Mouse (Mus musculus): Measurements from ENCODE around the gene Bag6. TPM values are rescaled to one million over a fixed set of nuclear protein-coding genes. Genes with fewer than 3 reads are reported as not detected.

The Bag6 gene
- polyA plus RNA-seq, 1 experiment: 202 TPM

- peaks cover 19% of the 10 kb centered on the region for H3K36me3 ChIP-seq (ENCODE audit: control insufficient read depth, insufficient read depth)
- no peak overlapping the region for H3ac ChIP-seq (ENCODE audit: control insufficient read depth, insufficient read length, low read depth)
- TF ChIP-seq FOSL1 (IDR thresholded peaks at IDR 0.05; ENCODE audit: insufficient read depth, low read length, poor library complexity, severe bottlenecking) (no peak), MYOD1 (IDR thresholded peaks at IDR 0.05; ENCODE audit: control insufficient read depth, insufficient read length, low read depth) (no peak), CEBPB (IDR thresholded peaks at IDR 0.05; ENCODE audit: low read depth) (no peak), USF1 (IDR thresholded peaks at IDR 0.05; ENCODE audit: low read depth) (no peak), MYOG (IDR thresholded peaks at IDR 0.05; ENCODE audit: control insufficient read depth, extremely low read depth, insufficient read length) (no peak), CTCF (IDR thresholded peaks at IDR 0.05; ENCODE audit: control insufficient read depth, insufficient read depth, insufficient read length) (no peak), MAX (IDR thresholded peaks at IDR 0.05) (no peak)
- H3K79me2 ChIP-seq (ENCODE audit: control insufficient read depth, insufficient read depth): no peaks in the 10 kb centered on the region
- no peak overlapping the region for H3K4me3 ChIP-seq (ENCODE audit: insufficient read depth, poor library complexity, severe bottlenecking)
- no peaks in the 10 kb centered on the region for H3K27me3 ChIP-seq (ENCODE audit: control insufficient read depth, insufficient read depth, insufficient read length)
- H3K79me3 ChIP-seq (ENCODE audit: low read depth): no peaks in the 10 kb centered on the region
Observed at GRCm38 (mm10) chr17:35101161-35101560, 33.8 kb upstream of the Bag6 start.

- no peaks in the 10 kb centered on the region for H3K27me3 ChIP-seq (ENCODE audit: control insufficient read depth, insufficient read depth, insufficient read length)
- peaks cover 17% of the 10 kb centered on the region for H3K36me3 ChIP-seq (ENCODE audit: control insufficient read depth, insufficient read depth)
Observed at GRCm38 (mm10) chr17:35102299-35102698, 32.7 kb upstream of the Bag6 start.

GRCm38 (mm10) chr17:35103221-35103690 lies 31.7 kb upstream of the Bag6 start:
- no peaks in the 10 kb centered on the region for H3K27me3 ChIP-seq (ENCODE audit: control insufficient read depth, insufficient read depth, insufficient read length)
- TF ChIP-seq USF1 (IDR thresholded peaks at IDR 0.05; ENCODE audit: low read depth) (no peak), MYOD1 (IDR thresholded peaks at IDR 0.05; ENCODE audit: control insufficient read depth, insufficient read length, low read depth) (no peak), FOSL1 (IDR thresholded peaks at IDR 0.05; ENCODE audit: insufficient read depth, low read length, poor library complexity, severe bottlenecking) (no peak), CTCF (IDR thresholded peaks at IDR 0.05; ENCODE audit: control insufficient read depth, insufficient read depth, insufficient read length) (no peak), CEBPB (IDR thresholded peaks at IDR 0.05; ENCODE audit: low read depth) (no peak), MAX (IDR thresholded peaks at IDR 0.05) (no peak), MYOG (IDR thresholded peaks at IDR 0.05; ENCODE audit: control insufficient read depth, extremely low read depth, insufficient read length) (no peak)
- no peak overlapping the region for H3K4me3 ChIP-seq (ENCODE audit: insufficient read depth, poor library complexity, severe bottlenecking)
- H3ac ChIP-seq (ENCODE audit: control insufficient read depth, insufficient read length, low read depth): no peak overlapping the region
- H3K79me2 ChIP-seq (ENCODE audit: control insufficient read depth, insufficient read depth): no peaks in the 10 kb centered on the region
- H3K79me3 ChIP-seq (ENCODE audit: low read depth): no peaks in the 10 kb centered on the region
- peaks cover 17% of the 10 kb centered on the region for H3K36me3 ChIP-seq (ENCODE audit: control insufficient read depth, insufficient read depth)

More at GRCm38 (mm10) chr17:35102299-35102698, 32.7 kb upstream of the Bag6 start:
- Histone ChIP-seq H3K79me3 (ENCODE audit: low read depth) (no peaks in the 10 kb centered on the region), H3K79me2 (ENCODE audit: control insufficient read depth, insufficient read depth) (no peaks in the 10 kb centered on the region), H3ac (ENCODE audit: control insufficient read depth, insufficient read length, low read depth) (no peak overlapping the region), H3K4me3 (ENCODE audit: insufficient read depth, poor library complexity, severe bottlenecking) (no peak overlapping the region)
- TF ChIP-seq FOSL1 (IDR thresholded peaks at IDR 0.05; ENCODE audit: insufficient read depth, low read length, poor library complexity, severe bottlenecking): no peak
- no peak for TF ChIP-seq USF1 (IDR thresholded peaks at IDR 0.05; ENCODE audit: low read depth)
- TF ChIP-seq MYOG (IDR thresholded peaks at IDR 0.05; ENCODE audit: control insufficient read depth, extremely low read depth, insufficient read length): no peak
- TF ChIP-seq CEBPB (IDR thresholded peaks at IDR 0.05; ENCODE audit: low read depth): no peak
- TF ChIP-seq MYOD1 (IDR thresholded peaks at IDR 0.05; ENCODE audit: control insufficient read depth, insufficient read length, low read depth): no peak
- TF ChIP-seq CTCF (IDR thresholded peaks at IDR 0.05; ENCODE audit: control insufficient read depth, insufficient read depth, insufficient read length): no peak
- no peak for TF ChIP-seq MAX (IDR thresholded peaks at IDR 0.05)

- H3K36me3 ChIP-seq (ENCODE audit: control insufficient read depth, insufficient read depth): peaks cover 17% of the 10 kb centered on the region
Observed at GRCm38 (mm10) chr17:35104079-35104478, 30.9 kb upstream of the Bag6 start.

GRCm38 (mm10) chr17:35104754-35105153 lies 30.2 kb upstream of the Bag6 start:
- TF ChIP-seq MYOD1 (IDR thresholded peaks at IDR 0.05; ENCODE audit: control insufficient read depth, insufficient read length, low read depth): no peak
- TF ChIP-seq MAX (IDR thresholded peaks at IDR 0.05): no peak
- no peak for TF ChIP-seq CEBPB (IDR thresholded peaks at IDR 0.05; ENCODE audit: low read depth)
- TF ChIP-seq CTCF (IDR thresholded peaks at IDR 0.05; ENCODE audit: control insufficient read depth, insufficient read depth, insufficient read length): no peak
- Histone ChIP-seq H3K79me2 (ENCODE audit: control insufficient read depth, insufficient read depth) (no peaks in the 10 kb centered on the region), H3K79me3 (ENCODE audit: low read depth) (no peaks in the 10 kb centered on the region), H3ac (ENCODE audit: control insufficient read depth, insufficient read length, low read depth) (no peak overlapping the region), H3K4me3 (ENCODE audit: insufficient read depth, poor library complexity, severe bottlenecking) (no peak overlapping the region), H3K36me3 (ENCODE audit: control insufficient read depth, insufficient read depth) (peaks cover 10% of the 10 kb centered on the region), H3K27me3 (ENCODE audit: control insufficient read depth, insufficient read depth, insufficient read length) (no peaks in the 10 kb centered on the region)

More at GRCm38 (mm10) chr17:35104079-35104478, 30.9 kb upstream of the Bag6 start:
- Histone ChIP-seq H3K79me2 (ENCODE audit: control insufficient read depth, insufficient read depth) (no peaks in the 10 kb centered on the region), H3ac (ENCODE audit: control insufficient read depth, insufficient read length, low read depth) (no peak overlapping the region), H3K79me3 (ENCODE audit: low read depth) (no peaks in the 10 kb centered on the region), H3K27me3 (ENCODE audit: control insufficient read depth, insufficient read depth, insufficient read length) (no peaks in the 10 kb centered on the region), H3K4me3 (ENCODE audit: insufficient read depth, poor library complexity, severe bottlenecking) (no peak overlapping the region)
- no peak for TF ChIP-seq FOSL1 (IDR thresholded peaks at IDR 0.05; ENCODE audit: insufficient read depth, low read length, poor library complexity, severe bottlenecking)
- TF ChIP-seq MYOG (IDR thresholded peaks at IDR 0.05; ENCODE audit: control insufficient read depth, extremely low read depth, insufficient read length): no peak
- TF ChIP-seq USF1 (IDR thresholded peaks at IDR 0.05; ENCODE audit: low read depth): no peak
- no peak for TF ChIP-seq CTCF (IDR thresholded peaks at IDR 0.05; ENCODE audit: control insufficient read depth, insufficient read depth, insufficient read length)
- TF ChIP-seq CEBPB (IDR thresholded peaks at IDR 0.05; ENCODE audit: low read depth): no peak
- no peak for TF ChIP-seq MAX (IDR thresholded peaks at IDR 0.05)
- TF ChIP-seq MYOD1 (IDR thresholded peaks at IDR 0.05; ENCODE audit: control insufficient read depth, insufficient read length, low read depth): no peak
